Mouse (Mus musculus) B cell, adult 2 months (primary cell): ENCODE data around the gene Rad51c.
A peak's percentile ranks its signal among the peaks of the same experiment; 100 is the strongest.

ENCODE experiments used
- DNase-seq, 2 experiments: peaks; one replicate each; pipeline ENCODE4 v3.0.0; 2022

Rad51c gene

DNA sequence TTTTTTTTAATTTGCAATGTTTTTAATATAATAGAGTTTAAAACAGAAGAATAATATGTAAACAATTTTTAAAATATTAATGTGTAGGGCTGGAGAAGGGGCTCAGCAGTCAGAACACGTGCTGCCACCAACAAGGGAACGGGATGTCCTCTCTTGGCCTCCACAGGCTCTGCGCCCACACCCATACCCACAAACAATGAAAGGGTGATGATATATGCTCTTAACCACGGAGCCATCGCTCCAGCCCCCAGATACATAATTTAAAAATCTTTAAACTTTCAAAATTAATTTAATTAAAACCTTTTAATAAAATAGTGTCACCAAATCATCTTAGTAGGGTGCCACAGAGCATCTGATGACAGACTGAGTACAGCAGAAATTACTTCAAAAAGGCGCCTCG lies 37.7 kb downstream of the Rad51c start:
- no peak for DNase-seq

DNA sequence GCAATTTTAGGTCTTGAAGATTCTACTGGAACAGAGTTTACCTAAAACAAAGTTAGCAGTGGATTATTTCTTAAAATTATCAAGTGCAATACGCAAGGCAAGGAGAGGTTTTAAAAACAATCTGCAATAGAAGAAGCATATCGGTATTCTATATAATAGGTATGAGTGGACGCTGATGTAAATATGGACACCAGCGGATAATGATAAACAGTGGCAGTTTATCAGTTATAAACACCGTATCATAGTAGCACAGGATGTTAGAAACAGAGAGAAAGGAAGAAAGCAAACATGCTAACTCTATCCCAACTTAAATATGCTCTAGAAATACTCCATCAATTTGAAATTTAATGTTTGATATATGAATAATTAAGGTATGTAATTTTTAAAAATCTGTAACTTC lies 39.6 kb downstream of the Rad51c start:
- no peak for DNase-seq

DNA sequence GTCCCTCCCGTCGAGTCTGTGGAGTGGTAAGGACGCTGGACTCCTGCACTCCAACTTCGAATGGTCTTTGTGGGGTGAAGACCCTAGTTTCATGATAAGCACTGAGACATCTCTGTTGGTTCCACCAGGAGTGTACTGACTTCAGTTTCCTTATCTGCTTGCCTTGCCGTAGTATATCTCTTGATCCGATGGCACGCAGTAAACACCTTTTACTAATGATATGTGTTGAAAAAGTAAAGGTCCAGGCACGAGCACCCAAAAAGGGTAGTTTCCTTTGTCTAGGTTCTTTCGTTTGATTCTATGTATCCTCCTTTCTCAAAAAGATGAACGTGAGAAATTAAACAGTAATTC lies 45.5 kb downstream of the Rad51c start:
- DNase-seq, result no peak

DNA sequence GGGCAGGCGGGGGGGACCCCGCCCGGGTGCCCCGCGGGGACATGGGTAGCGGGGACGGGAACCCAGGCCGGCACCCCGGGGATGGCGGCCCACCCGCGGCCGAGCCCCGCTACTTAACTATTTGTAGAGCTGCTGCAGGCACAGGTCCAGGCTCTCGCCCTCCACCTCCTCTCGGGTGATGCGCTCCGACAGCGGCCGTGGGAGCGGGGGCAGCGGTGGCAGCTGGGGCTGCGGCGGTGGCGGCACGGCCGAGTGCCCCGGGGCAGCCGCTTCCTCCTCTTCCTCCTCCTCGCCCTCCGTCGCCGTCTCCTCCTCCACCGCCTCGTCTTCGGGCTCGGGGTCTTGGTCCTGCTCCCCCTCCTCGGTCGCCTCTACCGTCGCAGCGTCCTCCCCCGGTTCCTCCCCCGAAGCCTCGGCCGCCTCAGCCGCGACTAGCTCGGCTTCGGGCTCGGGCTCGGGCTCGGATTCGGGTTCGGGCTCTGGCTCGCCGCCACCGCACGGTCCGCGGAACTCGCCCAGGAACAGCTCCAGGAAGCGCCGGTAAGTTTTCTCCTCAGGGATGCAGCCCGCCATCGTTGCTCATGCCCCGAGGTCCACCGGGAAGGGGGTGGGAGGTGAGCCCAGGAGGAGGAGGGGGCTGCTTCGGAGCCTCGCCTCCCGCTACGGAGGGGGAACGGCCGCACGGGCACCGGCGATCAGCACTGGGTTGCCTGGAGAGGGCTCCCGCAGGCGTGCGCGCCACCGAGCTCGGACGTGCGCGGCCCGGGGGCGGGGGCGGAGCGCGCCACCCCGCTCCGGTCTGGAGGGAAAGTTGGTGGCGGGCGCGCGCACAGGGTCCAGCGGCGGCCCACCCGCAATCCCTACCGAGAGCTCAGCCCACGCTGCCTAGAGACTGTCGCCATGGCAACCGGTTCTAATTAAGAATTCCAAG lies 46.2 kb downstream of the Rad51c start, which contains the start of gene Ppm1e:
TSS of gene Ppm1e (minus strand) at position 693 of the 931 bp plus-strand sequence.
- DNase-seq, result peak; percentile 77 to 83

DNA sequence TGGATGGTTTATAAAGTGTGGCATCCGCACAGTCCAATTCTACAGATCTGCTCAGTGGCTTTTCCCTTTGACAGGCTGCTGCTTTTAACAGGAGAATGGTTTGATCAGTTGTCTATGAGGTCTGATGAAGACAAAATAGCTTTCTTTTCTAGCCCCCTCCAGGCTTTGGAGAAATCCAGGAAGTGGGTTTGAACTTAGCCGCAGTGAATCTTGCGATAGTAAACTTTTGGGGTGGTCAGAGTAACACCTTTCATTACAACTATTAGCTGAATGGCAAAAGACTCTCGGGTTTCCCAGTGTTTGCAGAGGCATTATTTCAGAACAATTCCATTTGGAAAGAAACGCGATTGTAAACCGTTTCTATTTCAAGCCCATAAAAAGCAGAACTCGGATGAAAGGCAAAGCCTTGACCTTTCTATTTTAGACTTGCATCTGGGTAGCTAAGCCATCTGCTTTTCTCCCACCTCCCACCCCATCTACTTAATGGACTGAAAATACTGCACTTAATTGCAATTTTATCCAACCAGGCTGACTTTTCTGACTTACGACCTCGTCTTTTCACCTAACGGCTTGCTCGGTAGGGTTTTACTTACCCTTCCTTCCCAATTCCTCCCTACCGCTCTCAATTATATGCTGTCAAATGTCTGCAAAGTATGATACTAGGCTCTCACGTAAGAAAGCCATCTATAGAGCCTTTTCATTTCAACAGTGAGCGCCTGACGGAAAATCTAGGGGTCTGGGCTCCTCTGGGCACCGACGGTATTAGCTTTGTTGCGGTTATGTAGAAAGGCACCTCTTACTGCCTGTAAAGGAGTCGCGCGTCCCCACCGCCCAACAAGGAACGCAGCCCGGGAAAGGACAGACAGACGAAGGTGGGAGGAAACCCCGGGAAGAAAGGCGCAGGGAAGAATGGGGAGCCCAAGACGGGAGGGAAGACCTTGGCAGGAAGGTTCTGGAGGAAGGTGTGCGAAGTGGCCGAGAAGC lies 47.1 kb downstream of the Rad51c start:
- peak; percentile 28 to 38 for DNase-seq

DNA sequence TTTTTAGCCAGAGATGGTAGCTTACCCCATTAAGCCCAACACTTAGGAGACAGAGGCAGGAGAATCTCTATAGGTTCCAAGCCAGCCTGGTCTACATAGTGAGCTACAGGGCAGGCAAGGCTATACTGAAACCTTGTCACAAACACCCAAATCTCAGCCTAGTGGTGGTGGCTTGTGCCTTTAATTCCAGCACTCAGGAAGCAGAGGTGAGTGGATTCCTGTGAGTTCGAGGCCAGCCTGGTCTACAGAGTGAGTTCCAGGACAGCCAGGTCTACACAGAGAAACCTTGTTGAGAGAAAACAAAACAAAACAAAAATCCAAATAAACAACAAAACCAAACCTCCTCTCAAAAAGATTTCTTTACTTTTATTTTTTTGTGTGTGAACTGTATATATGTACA lies 49.9 kb downstream of the Rad51c start:
- DNase-seq, result no peak

DNA sequence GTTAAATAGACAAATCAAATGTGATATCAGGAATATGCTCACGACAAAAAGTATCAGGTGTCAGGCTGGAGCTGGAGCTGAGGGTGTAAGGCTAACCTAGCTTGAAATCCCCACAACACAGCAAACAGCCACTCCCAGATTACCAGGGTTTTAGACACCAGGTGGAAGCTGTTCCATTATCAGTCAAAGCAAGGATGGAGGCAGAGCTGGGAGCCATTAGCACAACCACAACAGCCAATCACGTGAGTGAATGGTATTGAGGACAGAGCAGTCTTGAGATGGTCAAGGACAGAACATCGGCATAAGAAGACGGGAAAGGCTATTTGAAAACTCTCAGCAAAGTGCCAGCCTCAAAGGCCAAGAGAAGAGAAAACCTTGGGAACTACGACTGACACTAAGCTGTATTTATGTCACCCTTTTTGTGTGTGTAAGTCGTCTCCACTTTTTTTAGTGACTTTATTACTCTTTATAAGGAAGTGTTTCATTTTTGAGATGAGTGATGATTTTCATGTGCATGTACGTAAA lies 51.0 kb downstream of the Rad51c start:
- no peak for DNase-seq
